Mouse (Mus musculus) left cerebral cortex, postnatal 14 days (tissue): ENCODE measurements around the gene Schip1. TPM values are rescaled to one million over a fixed set of nuclear protein-coding genes. Genes with fewer than 3 reads are reported as not detected.
A peak's percentile ranks its signal among the peaks of the same experiment; 100 is the strongest.

Experiments
- DNase-seq, 2 experiments: peaks; one replicate each; pipeline ENCODE4 v3.0.0; 2021 to 2022; ENCODE audit warnings: low spot score in 2 of 2, mixed read lengths in 1 of 2
- intact Hi-C: fragments of 180-260 bp; cut with DNase I; formaldehyde crosslinking; loops from one replicate; pipeline ENCODE4 v1.15.1; 2025
- total RNA-seq, 2 experiments: library from RNA; stranded (reverse); gene quantifications; 2 replicates each; pipeline ENCODE4 v1.2.3; 2021

The Schip1 gene
- total RNA-seq, 2 experiments from 2014 or later = 254 to 269 TPM

GRCm38 (mm10) chr3:68246154-68246553, 181.6 kb downstream of the Schip1 start:
- peak; percentile 33 to 37 for DNase-seq
- intact Hi-C loops = no loop called here

- DNase-seq = peak in 1 of 2 experiments; percentile 31
- intact Hi-C loops = no loop called here
Measured at GRCm38 (mm10) chr3:68250589-68250988, 186.0 kb downstream of the Schip1 start.

- intact Hi-C loops = no loop called here
- no peak for DNase-seq
Measured at GRCm38 (mm10) chr3:68252335-68252734, 187.7 kb downstream of the Schip1 start.

GRCm38 (mm10) chr3:68262304-68262703, 197.7 kb downstream of the Schip1 start:
- intact Hi-C loops = no loop called here
- DNase-seq = no peak

GRCm38 (mm10) chr3:68267905-68268304, 203.3 kb downstream of the Schip1 start:
- DNase-seq = no peak
- intact Hi-C loops = no loop called here

GRCm38 (mm10) chr3:68269251-68269650, 204.6 kb downstream of the Schip1 start:
- DNase-seq = no peak
- intact Hi-C loops = no loop called here

GRCm38 (mm10) chr3:68270246-68270645, 205.6 kb downstream of the Schip1 start:
- intact Hi-C loops = no loop called here
- DNase-seq = no peak

- intact Hi-C loops = no loop called here
- DNase-seq = no peak
Measured at GRCm38 (mm10) chr3:68271457-68271856, 206.9 kb downstream of the Schip1 start.

- no peak for DNase-seq
- intact Hi-C loops = no loop called here
Measured at GRCm38 (mm10) chr3:68271881-68272280, 207.3 kb downstream of the Schip1 start.

- DNase-seq = no peak
- intact Hi-C loops = no loop called here
Measured at GRCm38 (mm10) chr3:68282844-68283594, 218.4 kb downstream of the Schip1 start.

GRCm38 (mm10) chr3:68283595-68283991, 219.0 kb downstream of the Schip1 start:
- DNase-seq = no peak

GRCm38 (mm10) chr3:68284500-68284899, 219.9 kb downstream of the Schip1 start:
- no peak for DNase-seq
- intact Hi-C loops = no loop called here

More at GRCm38 (mm10) chr3:68283595-68283991, 219.0 kb downstream of the Schip1 start:
- intact Hi-C loops = no loop called here

- intact Hi-C loops = no loop called here
- DNase-seq = no peak
Measured at GRCm38 (mm10) chr3:68296752-68297151, 232.2 kb downstream of the Schip1 start.

- DNase-seq = no peak
- intact Hi-C loops = no loop called here
Measured at GRCm38 (mm10) chr3:68305647-68306046, 241.0 kb downstream of the Schip1 start.

GRCm38 (mm10) chr3:68306726-68307125, 242.1 kb downstream of the Schip1 start:
- intact Hi-C loops = no loop called here
- DNase-seq = no peak

- DNase-seq = no peak
Measured at GRCm38 (mm10) chr3:68325575-68325974, 261.0 kb downstream of the Schip1 start.

GRCm38 (mm10) chr3:68332515-68332914, 267.9 kb downstream of the Schip1 start:
- intact Hi-C loops = no loop called here
- no peak for DNase-seq

More at GRCm38 (mm10) chr3:68325575-68325974, 261.0 kb downstream of the Schip1 start:
- intact Hi-C loops = no loop called here

- no peak for DNase-seq
- intact Hi-C loops = no loop called here
Measured at GRCm38 (mm10) chr3:68335501-68335900, 270.9 kb downstream of the Schip1 start.

- intact Hi-C loops = no loop called here
- DNase-seq = no peak
Measured at GRCm38 (mm10) chr3:68350624-68351023, 286.0 kb downstream of the Schip1 start.

- no peak for DNase-seq
- intact Hi-C loops = no loop called here
Measured at GRCm38 (mm10) chr3:68351461-68351860, 286.9 kb downstream of the Schip1 start.

GRCm38 (mm10) chr3:68352961-68353360, 288.4 kb downstream of the Schip1 start:
- intact Hi-C loops = no loop called here
- DNase-seq = no peak
